In genomic region chr7:91429712-91430275, GRCm38 (mm10) we compare ENCODE assay signal across 20 mouse cellular contexts.
DNase-seq lines count a peak whose midpoint lies in the region; ATAC-seq and TF ChIP-seq lines count a peak whose summit lies in the region.
"Had no signal": no experiment of that assay in that cellular context is flagged by ENCODE, and none has a peak within 500 bp of the region (broad histone marks: within the 10 kb centered on the region; RNA-seq: fewer than 3 reads in every experiment).

No protein-coding gene starts in this region.

- H3K36me3 ChIP-seq in embryonic facial prominence, embryonic 14.5 days (ENCODE audit: control insufficient read depth, insufficient read depth, low read length): no peaks in the 10 kb centered on the region
- H3K36me3 ChIP-seq in embryonic facial prominence, embryonic 10.5 days (replicated peaks): no peaks in the 10 kb centered on the region
- no peaks in the 10 kb centered on the region for H3K36me3 ChIP-seq in forebrain, embryonic 15.5 days
- no peaks in the 10 kb centered on the region for H3K36me3 ChIP-seq in hindbrain, embryonic 11.5 days (ENCODE audit: control insufficient read depth, insufficient read depth, low read length)
- H3K36me3 ChIP-seq: embryonic facial prominence, embryonic 15.5 days; G1E; heart, embryonic 12.5 days; hindbrain, embryonic 10.5 days; hindbrain, embryonic 15.5 days had no signal

- peak; percentile 8 for DNase-seq in embryonic facial prominence, embryonic 14.5 days (ENCODE audit: low spot score)
- no peak for DNase-seq in embryonic facial prominence, embryonic 10.5 days (ENCODE audit: low spot score)
- DNase-seq in layer of hippocampus, adult 2 months (ENCODE audit: low spot score in 2 of 2): no peak
- DNase-seq in layer of hippocampus, postnatal 25 days (ENCODE audit: extremely low spot score in 1 of 2, low spot score in 1 of 2): no peak
- DNase-seq in hindbrain, embryonic 11.5 days (ENCODE audit: low spot score): no peak
- DNase-seq in lung, postnatal 10 days: no peak
- DNase-seq: adrenal gland, postnatal 14 days; B cell, adult 2 months; cerebellum, adult 18-20 months; cerebellum, adult 9-11 months; cerebellum, postnatal 36 days; gastrocnemius, postnatal 14 days had no signal

- H3K4me1 ChIP-seq in embryonic facial prominence, embryonic 14.5 days (ENCODE audit: control insufficient read depth, insufficient read depth, low read length): no peaks in the 10 kb centered on the region
- no peaks in the 10 kb centered on the region for H3K4me1 ChIP-seq in embryonic facial prominence, embryonic 10.5 days
- peaks cover 16% of the 10 kb centered on the region; the same call in 1 of the 2 replicates for H3K4me1 ChIP-seq in forebrain, embryonic 15.5 days
- no peaks in the 10 kb centered on the region for H3K4me1 ChIP-seq in hindbrain, embryonic 11.5 days (replicated peaks; ENCODE audit: control insufficient read depth, insufficient read depth, low read length)
- H3K4me1 ChIP-seq: embryonic facial prominence, embryonic 15.5 days; heart, embryonic 12.5 days; hindbrain, embryonic 10.5 days; hindbrain, embryonic 15.5 days had no signal

- 65% methylated on average over 5 of the region's 5 CpGs for WGBS in embryonic facial prominence, embryonic 14.5 days
- WGBS in embryonic facial prominence, embryonic 10.5 days: 75% methylated on average over 5 of the region's 5 CpGs
- 29% methylated on average over 5 of the region's 5 CpGs for WGBS in forebrain, embryonic 15.5 days
- WGBS in hindbrain, embryonic 11.5 days: 78% methylated on average over 5 of the region's 5 CpGs

- no peak overlapping the region for H3K4me3 ChIP-seq in embryonic facial prominence, embryonic 14.5 days (ENCODE audit: low read depth, low read length)
- H3K4me3 ChIP-seq in embryonic facial prominence, embryonic 10.5 days: no peak overlapping the region
- no peak overlapping the region for H3K4me3 ChIP-seq in layer of hippocampus, adult 2 months
- H3K4me3 ChIP-seq in forebrain, embryonic 15.5 days: no peak overlapping the region
- H3K4me3 ChIP-seq in hindbrain, embryonic 11.5 days (ENCODE audit: low read depth, low read length): no peak overlapping the region
- H3K4me3 ChIP-seq: embryonic facial prominence, embryonic 15.5 days; heart, embryonic 12.5 days; hindbrain, embryonic 10.5 days; hindbrain, embryonic 15.5 days had no signal

- ATAC-seq in embryonic facial prominence, embryonic 14.5 days (ENCODE audit: low read depth): no peak
- peak; percentile 78 for ATAC-seq in forebrain, embryonic 15.5 days (replicated peaks)
- no peak for ATAC-seq in hindbrain, embryonic 11.5 days (ENCODE audit: low FRiP score)
- ATAC-seq: CD4-positive, CD25-positive, alpha-beta regulatory T cell, adult 4 months; intestine, embryonic 16.5 days had no signal

- H3K27me3 ChIP-seq in embryonic facial prominence, embryonic 14.5 days (replicated peaks; ENCODE audit: control insufficient read depth, insufficient read depth, low read length): no peaks in the 10 kb centered on the region
- H3K27me3 ChIP-seq in embryonic facial prominence, embryonic 10.5 days (replicated peaks; ENCODE audit: low read depth, poor library complexity, severe bottlenecking): no peaks in the 10 kb centered on the region
- H3K27me3 ChIP-seq in forebrain, embryonic 15.5 days: no peaks in the 10 kb centered on the region
- H3K27me3 ChIP-seq in hindbrain, embryonic 11.5 days (ENCODE audit: control insufficient read depth, insufficient read depth, low read length): no peaks in the 10 kb centered on the region
- H3K27me3 ChIP-seq: embryonic facial prominence, embryonic 15.5 days; heart, embryonic 12.5 days; hindbrain, embryonic 15.5 days had no signal

- no peak overlapping the region for H3K9ac ChIP-seq in embryonic facial prominence, embryonic 14.5 days (ENCODE audit: low read depth, low read length)
- H3K9ac ChIP-seq in forebrain, embryonic 15.5 days (replicated peaks): no peak overlapping the region
- H3K9ac ChIP-seq in hindbrain, embryonic 11.5 days (ENCODE audit: low read depth, low read length): no peak overlapping the region
- H3K9ac ChIP-seq: embryonic facial prominence, embryonic 15.5 days; heart, embryonic 12.5 days; hindbrain, embryonic 15.5 days had no signal

- no peak for TF ChIP-seq CTCF in layer of hippocampus, adult 2 months (conservative IDR thresholded peaks at IDR 0.05)

- no peak overlapping the region for H3K27ac ChIP-seq in embryonic facial prominence, embryonic 14.5 days (replicated peaks; ENCODE audit: low read depth, low read length)
- H3K27ac ChIP-seq in embryonic facial prominence, embryonic 10.5 days (replicated peaks): no peak overlapping the region
- H3K27ac ChIP-seq in layer of hippocampus, adult 2 months: peak overlapping the region; percentile 57
- H3K27ac ChIP-seq in forebrain, embryonic 15.5 days (replicated peaks): no peak overlapping the region
- no peak overlapping the region for H3K27ac ChIP-seq in hindbrain, embryonic 11.5 days (ENCODE audit: low read depth, low read length)
- H3K27ac ChIP-seq: embryonic facial prominence, embryonic 15.5 days; hindbrain, embryonic 10.5 days; hindbrain, embryonic 15.5 days had no signal

- no peak overlapping the region for H3K4me2 ChIP-seq in embryonic facial prominence, embryonic 14.5 days (ENCODE audit: low read depth, low read length)
- H3K4me2 ChIP-seq in forebrain, embryonic 15.5 days (replicated peaks): no peak overlapping the region
- no peak overlapping the region for H3K4me2 ChIP-seq in hindbrain, embryonic 11.5 days (replicated peaks; ENCODE audit: low read depth, low read length)
- H3K4me2 ChIP-seq: embryonic facial prominence, embryonic 15.5 days; heart, embryonic 12.5 days; hindbrain, embryonic 15.5 days had no signal

- no peaks in the 10 kb centered on the region for H3K9me3 ChIP-seq in embryonic facial prominence, embryonic 14.5 days (ENCODE audit: control insufficient read depth, low read length)
- no peaks in the 10 kb centered on the region for H3K9me3 ChIP-seq in embryonic facial prominence, embryonic 10.5 days
- no peaks in the 10 kb centered on the region for H3K9me3 ChIP-seq in forebrain, embryonic 15.5 days
- H3K9me3 ChIP-seq in hindbrain, embryonic 11.5 days (ENCODE audit: control insufficient read depth, low read length): no peaks in the 10 kb centered on the region
- H3K9me3 ChIP-seq: embryonic facial prominence, embryonic 15.5 days; G1E; heart, embryonic 12.5 days; hindbrain, embryonic 10.5 days; hindbrain, embryonic 15.5 days had no signal
